Mouse (Mus musculus): ENCODE results near the gene Vkorc1l1. TPM values are rescaled to one million over a fixed set of nuclear protein-coding genes. Genes with fewer than 3 reads are reported as not detected.

Vkorc1l1 gene
- 13.2 TPM for polyA plus RNA-seq (2012; fragmentation: generic; extraction: Trizol)

DNA sequence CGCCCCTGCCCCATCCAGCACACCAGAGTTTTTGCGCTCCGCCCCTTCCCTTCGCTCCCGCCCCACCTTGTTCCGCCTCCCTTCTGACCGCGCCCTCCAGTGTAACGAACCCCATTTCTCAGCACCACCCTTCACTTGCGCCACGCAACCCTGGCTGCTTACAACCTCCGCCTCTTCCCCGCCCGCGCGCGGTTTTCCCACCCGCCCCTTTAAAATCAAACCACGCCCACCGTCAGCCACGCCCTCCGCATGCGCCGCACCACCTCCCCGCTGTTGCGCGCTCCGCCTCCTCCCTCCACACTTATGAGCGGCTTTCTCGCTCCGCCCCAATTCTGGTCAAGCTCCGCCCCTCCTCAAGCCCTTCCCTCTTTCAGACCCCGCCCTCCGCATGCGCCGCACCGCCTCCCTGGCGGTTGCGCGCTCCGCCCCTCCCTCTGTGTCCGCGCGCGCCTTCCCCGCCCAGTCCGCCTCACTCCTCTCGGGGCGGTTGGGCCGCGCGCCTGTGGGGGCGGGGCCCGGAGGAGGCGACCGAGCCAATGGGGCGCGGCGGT, at the start of gene Vkorc1l1:
Vkorc1l1 (plus strand) TSS at position 476 of the 551 bp plus-strand sequence.
- H3K27me3 ChIP-seq (ENCODE audit: control insufficient read depth, insufficient read depth, insufficient read length) = no peaks in the 10 kb centered on the region
- no peaks in the 10 kb centered on the region for H3K36me3 ChIP-seq (ENCODE audit: control insufficient read depth, insufficient read depth)

DNA sequence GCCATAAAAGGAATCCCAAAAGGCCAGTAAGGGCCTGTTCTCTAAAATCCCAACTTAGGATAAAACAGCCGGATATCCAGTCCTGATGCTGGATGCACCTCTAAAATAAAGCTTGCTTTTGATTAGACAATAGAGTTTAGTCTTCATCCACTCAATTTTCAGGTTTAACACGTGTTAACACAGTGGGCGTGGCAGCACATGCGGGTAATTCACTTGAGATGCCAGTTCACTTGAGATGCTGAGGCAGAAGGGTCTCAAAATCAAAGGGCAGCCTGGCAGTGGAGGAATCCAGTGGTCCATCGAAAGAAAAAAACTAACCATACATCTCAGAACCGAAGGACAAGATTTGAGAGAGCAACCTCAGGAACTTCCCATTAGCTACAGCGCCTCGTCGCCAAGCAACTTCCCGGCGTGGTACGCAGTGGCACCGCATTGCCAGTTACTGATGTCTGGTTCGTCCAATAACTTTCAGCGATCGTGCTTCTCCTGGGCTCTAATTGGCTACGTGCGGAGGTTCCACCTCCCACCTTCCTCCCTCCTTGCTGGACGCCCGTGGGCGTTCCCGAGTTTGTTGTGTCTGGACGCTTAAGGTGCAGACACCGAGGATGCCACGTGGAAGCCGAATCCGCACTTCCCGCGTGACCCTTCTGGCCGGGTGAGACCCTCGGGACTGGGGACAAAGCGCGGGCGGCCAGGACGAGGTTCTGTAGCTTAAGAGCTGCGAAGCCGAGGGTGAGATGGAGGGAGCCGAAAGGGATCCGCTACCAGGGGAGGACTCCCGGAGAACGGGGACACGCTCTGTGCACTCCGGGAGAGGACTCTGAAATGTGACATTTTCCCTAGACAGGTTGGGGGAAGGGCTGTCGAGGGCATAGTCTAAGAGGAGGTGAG, 46.3 kb upstream of the Vkorc1l1 start, which contains the start of gene Zbed5:
Zbed5 (plus strand) TSS at position 526 of the 891 bp plus-strand sequence.
- Histone ChIP-seq H3K4me2 (ENCODE audit: low read depth) (peak within 1 kb of the TSS; percentile 95), H3K79me2 (ENCODE audit: control insufficient read depth, insufficient read depth) (no peaks in the 10 kb centered on the region), H3ac (ENCODE audit: control insufficient read depth, insufficient read length) (no peak within 1 kb of the TSS), H3K27me3 (ENCODE audit: control insufficient read depth, insufficient read depth, insufficient read length) (peaks cover 5% of the 10 kb centered on the region), H3K4me3 (peak within 1 kb of the TSS; percentile 35), H3K36me3 (ENCODE audit: control insufficient read depth, insufficient read depth) (no peaks in the 10 kb centered on the region)
- TF ChIP-seq REST (IDR thresholded peaks at IDR 0.05; ENCODE audit: insufficient read depth, insufficient read length) (no peak), USF1 (IDR thresholded peaks at IDR 0.05; ENCODE audit: low read depth) (no peak), POLR2A (IDR thresholded peaks at IDR 0.05; ENCODE audit: insufficient read length, low read depth) (peak; percentile 48)

More for the DNA sequence above, at the start of gene Vkorc1l1:
- TF ChIP-seq POLR2AphosphoS2 (IDR thresholded peaks at IDR 0.05; ENCODE audit: insufficient read length, low read depth) (no peak), E2F4 (IDR thresholded peaks at IDR 0.05; ENCODE audit: insufficient read depth) (peak; percentile 3), POLR2A (IDR thresholded peaks at IDR 0.05; ENCODE audit: insufficient read length, low read depth) (peak; percentile 3)
- Histone ChIP-seq H3ac (ENCODE audit: control insufficient read depth, insufficient read length) (peak within 1 kb of the TSS; percentile 94), H3K4me3 (peak within 1 kb of the TSS; percentile 46), H3K4me2 (ENCODE audit: low read depth) (peak within 1 kb of the TSS; percentile 91), H3K79me2 (ENCODE audit: control insufficient read depth, insufficient read depth) (peaks cover 39% of the 10 kb centered on the region)

DNA sequence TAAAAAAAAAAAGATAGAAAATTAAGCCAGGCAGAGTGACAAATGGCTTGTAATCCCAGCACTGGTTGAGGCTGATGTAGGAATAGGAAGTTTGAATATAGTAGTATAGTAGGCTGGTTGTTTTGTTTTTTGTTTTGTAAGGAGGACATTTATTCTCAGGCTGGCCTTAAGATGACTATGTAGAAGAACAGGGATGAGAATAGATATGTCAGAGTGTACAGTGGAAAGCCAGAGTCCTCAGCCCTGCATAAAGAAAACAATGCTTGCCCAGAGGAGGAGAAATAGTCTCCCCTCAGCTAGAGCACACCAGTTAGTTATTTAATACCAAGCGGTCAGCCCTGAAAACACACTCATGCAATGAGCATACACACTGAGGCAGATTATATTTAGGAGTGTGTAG, 43.3 kb upstream of the Vkorc1l1 start, which contains the start of gene Phkg1:
Phkg1 (minus strand) TSS at position 101 of the 400 bp plus-strand sequence.
- Histone ChIP-seq H3K4me3 (no peak within 1 kb of the TSS), H3K79me2 (ENCODE audit: control insufficient read depth, insufficient read depth) (no peaks in the 10 kb centered on the region), H3ac (ENCODE audit: control insufficient read depth, insufficient read length) (no peak within 1 kb of the TSS), H3K4me2 (ENCODE audit: low read depth) (no peak within 1 kb of the TSS), H3K27me3 (ENCODE audit: control insufficient read depth, insufficient read depth, insufficient read length) (no peaks in the 10 kb centered on the region), H3K36me3 (ENCODE audit: control insufficient read depth, insufficient read depth) (no peaks in the 10 kb centered on the region)
- TF ChIP-seq CEBPB (IDR thresholded peaks at IDR 0.05; ENCODE audit: insufficient read depth, poor library complexity, severe bottlenecking) = no peak
- TF ChIP-seq MYOG (IDR thresholded peaks at IDR 0.05; ENCODE audit: control insufficient read depth in 1 of 3, insufficient read depth in 1 of 3, insufficient read length in 2 of 3, low read depth in 2 of 3) = no peak
- TF ChIP-seq MAX (IDR thresholded peaks at IDR 0.05; ENCODE audit: low read depth) = no peak
- TF ChIP-seq POLR2A (IDR thresholded peaks at IDR 0.05; ENCODE audit: insufficient read length, low read depth) = no peak

DNA sequence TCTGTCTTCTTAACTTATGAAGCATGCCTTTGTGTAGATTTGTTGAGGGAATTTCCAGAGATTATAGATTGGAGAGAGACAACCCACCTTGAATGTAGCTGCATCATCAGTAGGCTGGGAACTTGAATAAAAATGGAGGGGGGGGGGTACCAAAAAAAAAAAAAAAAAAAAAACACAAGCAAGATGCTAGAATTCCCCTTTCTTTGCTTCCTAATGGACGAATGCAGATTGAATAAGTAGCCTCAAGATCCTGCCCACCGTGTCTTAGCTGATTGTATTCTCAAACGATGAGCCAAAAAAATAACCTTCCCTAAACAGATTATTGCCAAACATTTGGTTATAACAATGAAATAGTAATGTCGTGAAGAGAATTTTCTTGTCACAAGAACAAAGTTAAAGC, 34.0 kb upstream of the Vkorc1l1 start:
- peak overlapping the region; percentile 99 for H3K4me2 ChIP-seq (ENCODE audit: low read depth)
- H3K36me3 ChIP-seq (ENCODE audit: control insufficient read depth, insufficient read depth) = no peaks in the 10 kb centered on the region

DNA sequence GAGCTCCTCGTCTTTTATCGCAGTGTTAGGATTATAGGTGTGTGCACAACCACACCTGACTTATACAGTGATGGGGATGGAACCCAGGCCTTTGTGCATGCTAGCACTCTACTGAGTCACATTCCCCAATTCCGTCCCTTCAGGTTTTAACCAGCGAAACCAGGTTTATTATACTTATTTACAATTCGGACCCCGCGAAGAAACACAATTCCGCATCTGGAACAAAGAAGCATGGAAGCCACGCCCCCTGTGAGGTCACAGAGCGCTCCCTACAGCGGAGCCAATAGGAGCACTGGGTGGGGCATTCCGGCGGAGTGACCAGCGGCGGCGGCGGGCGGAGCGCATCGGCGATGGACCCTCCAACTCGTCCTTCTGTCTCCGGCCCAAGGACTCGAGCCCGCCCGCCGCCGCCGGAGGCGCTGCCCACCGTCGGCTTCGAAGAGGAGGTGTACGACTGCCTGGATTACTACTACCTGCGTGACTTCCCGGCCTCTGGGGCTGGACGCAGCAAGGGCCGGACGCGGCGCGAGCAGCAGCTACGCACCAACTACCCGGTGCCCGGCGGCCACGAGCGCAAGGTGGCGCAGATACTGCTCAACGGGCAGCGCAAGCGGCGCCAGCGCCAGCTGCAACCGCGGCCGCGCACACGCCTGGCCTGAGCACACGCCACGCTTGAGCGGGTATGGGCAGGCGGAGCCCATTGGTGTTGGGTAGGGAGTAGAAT, 33.4 kb upstream of the Vkorc1l1 start, which contains the start of gene Nupr1l:
Nupr1l (plus strand) TSS at position 299 of the 724 bp plus-strand sequence.
- TF ChIP-seq TCF3 (IDR thresholded peaks at IDR 0.05; ENCODE audit: insufficient read length, low read depth) (no peak), REST (IDR thresholded peaks at IDR 0.05; ENCODE audit: insufficient read depth, insufficient read length) (no peak), MAX (IDR thresholded peaks at IDR 0.05; ENCODE audit: low read depth) (no peak), MYOG (IDR thresholded peaks at IDR 0.05; ENCODE audit: control insufficient read depth in 1 of 3, insufficient read depth in 1 of 3, insufficient read length in 2 of 3, low read depth in 2 of 3) (peak in 2 of 3 experiments; percentile 84 to 86), CEBPB (IDR thresholded peaks at IDR 0.05; ENCODE audit: insufficient read depth, poor library complexity, severe bottlenecking) (no peak), USF1 (IDR thresholded peaks at IDR 0.05; ENCODE audit: low read depth) (no peak), POLR2AphosphoS2 (IDR thresholded peaks at IDR 0.05; ENCODE audit: insufficient read length, low read depth) (peak; percentile 76), TCF12 (IDR thresholded peaks at IDR 0.05; ENCODE audit: insufficient read depth, poor library complexity, severe bottlenecking) (no peak), SRF (IDR thresholded peaks at IDR 0.05; ENCODE audit: control insufficient read depth, insufficient read length, low read depth) (peak; percentile 10), E2F4 (IDR thresholded peaks at IDR 0.05; ENCODE audit: insufficient read depth) (no peak), POLR2A (IDR thresholded peaks at IDR 0.05; ENCODE audit: insufficient read length, low read depth) (peak; percentile 86), MYOD1 (IDR thresholded peaks at IDR 0.05; ENCODE audit: control insufficient read depth in 1 of 3, insufficient read length in 2 of 3, low read depth in 2 of 3) (peak in 2 of 3 experiments; percentile 76 to 88)
- Histone ChIP-seq H3K27me3 (ENCODE audit: control insufficient read depth, insufficient read depth, insufficient read length) (no peaks in the 10 kb centered on the region), H3K4me3 (peak within 1 kb of the TSS; percentile 30), H3K36me3 (ENCODE audit: control insufficient read depth, insufficient read depth) (no peaks in the 10 kb centered on the region), H3K4me2 (ENCODE audit: low read depth) (peak within 1 kb of the TSS; percentile 99), H3K79me2 (ENCODE audit: control insufficient read depth, insufficient read depth) (no peaks in the 10 kb centered on the region), H3ac (ENCODE audit: control insufficient read depth, insufficient read length) (peak within 1 kb of the TSS; percentile 46)

More for the DNA sequence above, 34.0 kb upstream of the Vkorc1l1 start:
- Histone ChIP-seq H3K4me3 (peak overlapping the region; percentile 30), H3ac (ENCODE audit: control insufficient read depth, insufficient read length) (no peak overlapping the region), H3K27me3 (ENCODE audit: control insufficient read depth, insufficient read depth, insufficient read length) (no peaks in the 10 kb centered on the region), H3K79me2 (ENCODE audit: control insufficient read depth, insufficient read depth) (no peaks in the 10 kb centered on the region)
- TF ChIP-seq POLR2AphosphoS2 (IDR thresholded peaks at IDR 0.05; ENCODE audit: insufficient read length, low read depth) (no peak), CEBPB (IDR thresholded peaks at IDR 0.05; ENCODE audit: insufficient read depth, poor library complexity, severe bottlenecking) (no peak), TCF3 (IDR thresholded peaks at IDR 0.05; ENCODE audit: insufficient read length, low read depth) (no peak), USF1 (IDR thresholded peaks at IDR 0.05; ENCODE audit: low read depth) (no peak), REST (IDR thresholded peaks at IDR 0.05; ENCODE audit: insufficient read depth, insufficient read length) (no peak), E2F4 (IDR thresholded peaks at IDR 0.05; ENCODE audit: insufficient read depth) (no peak), MYOD1 (IDR thresholded peaks at IDR 0.05; ENCODE audit: control insufficient read depth in 1 of 3, insufficient read length in 2 of 3, low read depth in 2 of 3) (no peak), POLR2A (IDR thresholded peaks at IDR 0.05; ENCODE audit: insufficient read length, low read depth) (no peak)
